Mouse (Mus musculus): ENCODE measurements at regions not wholly inside any gene's neighbourhood (a gene's known extent, or its start where the extent isn't known, plus 50 kb on each side); places are given as distances from the start of the nearest gene placed in this dataset.
A peak's percentile ranks its signal among the peaks of the same experiment; 100 is the strongest.

DNA sequence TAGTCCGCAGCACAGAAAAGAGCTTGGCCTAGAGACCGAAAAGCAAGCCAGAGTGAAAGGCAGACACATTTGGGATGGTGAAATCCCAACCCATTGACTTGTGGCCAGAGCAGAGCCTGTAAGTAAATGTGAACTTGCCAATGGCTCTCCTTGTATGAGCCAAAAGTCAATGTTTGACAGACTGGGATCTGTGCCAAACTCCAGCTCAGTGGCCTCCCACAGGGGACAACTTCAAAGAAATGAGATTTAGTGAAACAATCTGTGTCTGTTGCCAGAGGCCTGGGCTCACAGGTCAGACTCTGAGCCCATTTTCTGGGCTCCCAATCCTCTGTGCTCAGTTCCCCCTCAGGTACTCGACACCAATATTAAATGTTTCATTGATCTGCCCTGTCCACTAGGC lies 274.9 kb downstream of the Gm11361 start:
- DNase-seq (ENCODE audit: inconsistent age in 2 of 2, low spot score in 1 of 2), result peak; percentile 76 to 95

GRCm38 (mm10) chr13:28531534-28531999 lies 274.2 kb downstream of the Gm11361 start:
- DNase-seq (ENCODE audit: inconsistent age in 2 of 2, low spot score in 1 of 2), result peak; percentile 30 to 62

DNA sequence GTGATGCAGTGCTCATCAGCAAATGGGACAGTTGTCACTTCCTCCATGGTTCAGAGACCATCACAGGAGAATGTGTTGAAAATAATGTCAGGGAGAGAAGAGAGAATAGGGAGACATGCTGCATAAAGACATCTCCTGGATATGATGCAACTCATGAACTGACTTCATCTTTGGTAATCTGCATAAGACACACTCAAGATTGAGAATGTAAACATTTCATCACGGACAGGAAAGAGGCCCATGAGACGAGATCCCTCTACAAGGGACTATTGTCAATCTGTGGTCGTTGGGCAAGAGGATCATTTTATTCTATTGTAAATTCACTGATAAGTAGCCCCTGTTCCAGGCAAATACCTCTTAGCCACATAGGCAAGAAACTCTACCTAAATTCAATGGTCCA lies 273.6 kb downstream of the Gm11361 start:
- DNase-seq (ENCODE audit: inconsistent age in 2 of 2, low spot score in 1 of 2), result no peak

GRCm38 (mm10) chr13:28528898-28529511 lies 271.7 kb downstream of the Gm11361 start:
- peak in 1 of 2 experiments; percentile 57 for DNase-seq (ENCODE audit: inconsistent age in 2 of 2, low spot score in 1 of 2)

DNA sequence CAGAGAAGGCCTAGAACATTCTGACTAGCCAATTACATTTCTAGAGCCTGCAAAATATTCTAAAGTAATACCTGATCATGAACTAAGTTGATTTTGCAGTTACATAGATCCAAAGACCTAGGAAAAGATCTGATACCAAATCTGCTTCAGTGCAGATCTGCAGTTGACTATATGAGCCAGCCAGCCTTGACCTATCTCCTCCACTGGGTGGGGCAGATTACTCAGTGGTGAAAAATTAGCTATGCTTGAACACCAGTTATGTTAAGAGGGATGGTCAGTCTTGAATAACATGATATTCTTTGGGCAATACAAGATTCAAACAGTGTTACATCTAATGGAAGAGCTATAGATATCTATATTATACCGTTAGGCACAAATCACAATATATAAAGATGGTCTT lies 269.0 kb downstream of the Gm11361 start:
- DNase-seq (ENCODE audit: inconsistent age in 2 of 2, low spot score in 1 of 2), result peak in 1 of 2 experiments; percentile 71

DNA sequence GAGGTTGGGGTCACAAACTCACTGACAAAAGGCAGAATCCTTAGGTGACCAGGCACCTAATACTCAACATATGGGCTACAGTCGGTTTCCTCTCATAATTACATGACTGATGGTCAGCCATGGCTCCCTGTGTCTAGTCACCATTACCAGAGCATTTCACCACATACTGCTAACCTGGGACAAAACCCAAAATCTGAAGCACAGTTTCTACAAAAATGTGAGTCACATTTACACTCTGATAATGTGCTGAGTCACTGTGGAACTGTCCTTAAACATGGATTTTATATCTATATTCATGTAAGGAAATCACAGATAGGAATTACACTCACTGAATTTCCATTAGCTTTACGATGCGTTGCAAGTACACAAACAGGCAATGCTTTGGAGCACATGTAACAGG lies 267.1 kb downstream of the Gm11361 start:
- peak in 1 of 2 experiments; percentile 55 for DNase-seq (ENCODE audit: inconsistent age in 2 of 2, low spot score in 1 of 2)

GRCm38 (mm10) chr13:28520127-28520482 lies 262.8 kb downstream of the Gm11361 start:
- DNase-seq (ENCODE audit: inconsistent age in 2 of 2, low spot score in 1 of 2), result no peak

GRCm38 (mm10) chr13:28519383-28520126 lies 262.2 kb downstream of the Gm11361 start:
- peak; percentile 23 to 67 for DNase-seq (ENCODE audit: inconsistent age in 2 of 2, low spot score in 1 of 2)

- no peak for DNase-seq (ENCODE audit: inconsistent age in 2 of 2, low spot score in 1 of 2)
These were observed 259.8 kb downstream of the Gm11361 start for GRCm38 (mm10) chr13:28517161-28517560.

DNA sequence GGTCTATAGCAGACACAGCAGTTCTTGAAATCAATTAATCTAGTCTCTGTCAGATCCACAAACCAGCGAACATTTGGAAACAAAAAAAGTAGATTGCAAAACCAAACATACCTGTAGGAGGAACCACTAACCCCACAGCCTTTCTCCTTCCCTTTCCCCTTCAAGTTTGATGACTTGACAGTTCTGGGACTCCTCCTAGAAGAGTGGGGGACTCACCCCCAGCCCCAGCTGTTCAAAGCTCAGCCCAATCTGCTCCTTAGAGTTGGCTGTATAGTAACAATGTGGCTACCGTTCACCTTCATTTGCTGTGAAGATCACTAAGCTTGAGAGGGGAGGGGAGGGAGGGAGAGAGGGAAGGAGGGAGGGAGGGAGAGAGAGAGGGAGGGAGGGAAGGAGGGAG lies 259.3 kb downstream of the Gm11361 start:
- no peak for DNase-seq (ENCODE audit: inconsistent age in 2 of 2, low spot score in 1 of 2)

DNA sequence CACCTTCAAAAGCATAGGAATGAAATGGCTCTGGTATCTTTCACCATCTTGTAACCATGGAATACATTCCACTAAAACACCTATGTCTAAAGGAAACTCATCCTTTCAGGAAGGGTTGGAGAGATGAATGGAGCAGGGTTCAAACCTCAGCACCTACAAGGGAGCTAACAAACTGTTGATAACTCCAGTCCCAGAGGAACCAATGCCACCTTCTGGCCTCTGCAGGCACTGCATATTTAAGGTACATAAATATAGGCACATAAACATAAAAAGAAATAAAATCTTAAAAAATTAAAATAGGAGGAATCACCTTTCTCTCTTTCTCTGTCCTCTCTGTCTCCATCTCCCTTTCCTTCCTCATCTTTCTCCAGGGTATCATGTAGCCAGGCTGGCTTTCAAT lies 256.9 kb downstream of the Gm11361 start:
- DNase-seq (ENCODE audit: inconsistent age in 2 of 2, low spot score in 1 of 2), result no peak

DNA sequence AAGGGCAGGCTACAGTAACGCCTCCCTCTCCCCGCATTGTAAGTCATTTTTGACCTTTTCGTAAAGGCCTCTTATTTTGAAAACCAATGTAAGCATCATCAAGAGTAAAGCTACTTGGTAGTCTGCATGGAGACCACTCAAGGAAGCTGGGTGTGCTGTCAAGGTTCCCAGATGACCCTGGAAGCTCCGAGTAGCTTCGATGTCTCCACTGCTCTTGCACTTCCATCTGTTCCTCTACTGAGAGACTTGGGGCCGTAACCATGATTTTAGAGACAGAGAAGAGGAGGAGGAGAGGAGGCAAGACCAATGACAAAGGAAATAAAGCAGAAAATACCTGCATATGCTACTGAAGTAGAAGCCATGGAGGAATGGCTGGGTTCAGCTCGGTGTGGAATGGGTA lies 256.0 kb downstream of the Gm11361 start:
- no peak for DNase-seq (ENCODE audit: inconsistent age in 2 of 2, low spot score in 1 of 2)

DNA sequence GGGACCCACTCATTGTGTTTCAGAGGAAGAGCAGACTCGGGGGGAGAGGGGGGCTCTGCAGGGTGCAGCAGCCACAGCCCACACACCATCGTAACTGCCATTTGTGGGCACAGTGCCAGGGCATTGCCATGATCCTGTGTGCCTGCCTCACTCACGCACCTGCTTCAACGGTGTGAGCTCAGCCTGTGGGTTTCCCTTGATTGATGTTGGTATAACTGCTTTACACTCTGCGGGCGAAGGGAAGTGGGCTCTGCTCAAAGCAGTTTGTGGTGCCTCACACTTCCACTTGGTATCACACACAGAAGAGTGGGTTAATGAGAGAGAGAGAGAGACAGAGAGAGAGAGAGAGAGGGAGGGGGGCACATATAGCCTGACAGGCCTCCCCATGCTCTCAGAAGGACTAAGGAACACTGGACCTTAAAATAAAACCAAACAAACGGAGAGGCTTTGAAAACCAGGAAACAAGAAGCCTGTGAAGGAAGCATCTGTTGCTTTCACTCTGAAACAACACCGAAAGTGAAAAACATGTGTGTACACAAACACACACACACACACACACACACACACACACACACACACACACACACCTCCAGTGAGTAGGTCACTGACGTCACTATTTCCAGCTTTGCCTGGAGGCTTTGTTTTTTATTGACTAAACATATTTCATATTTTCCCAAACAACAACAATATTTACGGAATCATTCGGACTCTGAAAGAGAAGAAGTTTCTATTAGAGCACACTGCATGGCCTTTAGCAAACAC lies 255.4 kb downstream of the Gm11361 start:
- DNase-seq (ENCODE audit: inconsistent age in 2 of 2, low spot score in 1 of 2), result no peak

DNA sequence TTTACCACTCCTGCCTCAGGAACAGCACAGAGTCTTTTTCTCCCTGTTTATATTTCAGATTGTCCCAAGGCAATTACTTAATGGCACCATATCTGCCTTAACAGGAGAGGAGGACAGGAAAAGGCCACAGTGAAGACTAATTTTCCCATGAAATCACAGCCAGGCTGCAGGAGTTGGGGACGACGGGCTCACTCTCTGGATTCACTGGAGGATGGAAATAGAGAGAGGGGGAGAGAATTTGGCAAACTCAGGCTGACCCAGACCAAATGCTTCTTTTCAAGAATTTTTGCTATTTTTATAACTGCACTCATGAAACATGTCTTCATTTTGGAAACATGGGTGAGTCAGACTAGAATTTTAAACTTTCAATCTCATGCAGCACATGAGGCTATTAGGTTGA lies 250.9 kb downstream of the Gm11361 start:
- no peak for DNase-seq (ENCODE audit: inconsistent age in 2 of 2, low spot score in 1 of 2)

DNA sequence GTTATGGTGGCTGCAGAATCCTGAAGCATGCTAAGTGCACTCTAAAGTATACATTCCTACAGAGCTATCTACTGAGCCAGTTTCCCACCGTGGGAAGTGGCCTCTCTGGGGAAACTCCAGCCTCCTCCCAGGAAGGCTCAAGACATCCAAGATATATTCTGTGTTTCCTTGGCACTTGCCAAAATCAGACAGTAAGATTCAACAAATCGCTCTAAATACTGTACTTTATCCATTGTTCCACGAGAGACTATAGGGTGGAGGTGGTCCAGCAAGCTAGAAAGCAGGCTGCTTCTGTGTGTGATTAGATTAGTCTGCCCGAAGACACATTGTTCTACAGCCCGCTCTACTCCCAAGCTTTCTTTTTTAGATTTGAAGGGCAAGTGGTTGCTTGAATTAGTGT lies 250.5 kb downstream of the Gm11361 start:
- no peak for DNase-seq (ENCODE audit: inconsistent age in 2 of 2, low spot score in 1 of 2)

DNA sequence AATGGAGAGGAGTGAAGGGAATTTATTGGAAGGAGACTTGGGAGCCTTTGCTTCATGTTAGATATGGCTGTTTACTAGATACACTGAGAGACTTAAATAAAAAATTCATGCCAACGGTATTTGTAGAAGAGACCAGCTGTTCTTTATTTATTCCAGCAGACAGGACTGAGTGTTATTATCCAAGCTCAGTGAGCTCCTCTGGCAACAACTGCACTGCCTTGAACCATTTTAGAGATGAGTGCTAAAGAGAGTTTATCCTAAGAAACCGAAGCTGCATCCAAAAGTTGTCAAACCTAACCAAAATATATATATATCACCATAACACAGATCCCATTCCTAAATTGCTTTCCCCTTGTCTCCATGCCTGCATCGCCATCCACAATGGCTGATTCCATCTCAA lies 247.0 kb downstream of the Gm11361 start:
- DNase-seq (ENCODE audit: inconsistent age in 2 of 2, low spot score in 1 of 2), result no peak

- peak; percentile 32 to 61 for DNase-seq (ENCODE audit: inconsistent age in 2 of 2, low spot score in 1 of 2)
These were observed 244.8 kb downstream of the Gm11361 start for GRCm38 (mm10) chr13:28502171-28502570.

DNA sequence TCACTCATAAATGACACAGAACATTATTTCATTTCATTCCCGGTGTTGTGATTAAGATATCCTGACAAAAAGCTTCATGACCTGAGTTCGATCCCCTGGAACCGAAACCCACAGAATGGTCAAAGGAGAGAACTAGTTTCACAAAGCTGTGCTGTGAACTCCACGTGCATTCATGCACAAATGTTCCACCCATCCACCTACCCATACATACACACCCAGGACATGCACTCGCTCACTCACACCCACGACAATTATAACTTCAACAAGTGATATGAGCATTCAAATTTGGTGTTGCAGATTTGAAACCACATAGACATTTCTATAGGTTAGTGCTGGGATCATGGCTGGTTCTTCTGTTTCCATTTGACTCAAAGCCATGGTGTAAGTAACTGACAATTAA lies 243.4 kb downstream of the Gm11361 start:
- no peak for DNase-seq (ENCODE audit: inconsistent age in 2 of 2, low spot score in 1 of 2)

DNA sequence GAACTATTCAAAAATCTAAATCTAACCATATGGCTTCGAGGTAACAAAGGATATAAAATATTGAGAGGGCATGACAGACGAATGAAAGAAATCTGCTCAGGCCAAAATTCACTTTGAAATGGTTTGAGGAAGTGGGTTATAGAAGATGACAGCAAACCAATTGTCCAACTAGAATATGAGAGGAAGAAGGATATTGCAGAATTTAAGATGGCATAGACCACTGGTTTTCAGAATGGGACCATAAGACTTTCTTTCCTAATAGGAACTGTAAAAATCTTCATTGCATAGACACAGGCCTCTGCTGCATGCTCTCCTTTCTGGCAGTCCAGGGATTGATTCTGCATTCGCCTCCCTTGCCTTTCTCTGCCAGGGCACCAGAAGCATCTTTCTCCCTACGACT lies 240.2 kb downstream of the Gm11361 start:
- DNase-seq (ENCODE audit: inconsistent age in 2 of 2, low spot score in 1 of 2), result no peak

DNA sequence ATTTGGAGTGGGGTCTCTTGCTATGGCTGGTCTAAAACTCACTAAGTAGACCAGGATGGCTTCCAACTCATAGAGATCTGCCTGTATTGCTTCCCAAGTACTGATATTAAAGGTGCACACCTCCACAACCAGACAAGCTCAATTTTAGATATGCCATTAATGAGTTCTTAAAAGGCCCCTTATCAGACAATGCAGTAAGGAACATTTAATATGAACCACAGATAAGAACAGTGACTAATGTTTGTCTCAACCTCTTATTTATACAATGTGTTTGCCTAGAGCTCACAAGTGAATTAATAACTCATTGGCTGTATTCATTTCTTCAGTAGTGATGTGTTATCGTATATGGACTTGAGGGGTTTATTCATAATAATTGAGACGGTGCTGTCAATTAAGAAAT lies 234.7 kb downstream of the Gm11361 start:
- DNase-seq (ENCODE audit: inconsistent age in 2 of 2, low spot score in 1 of 2), result no peak

- no peak for DNase-seq (ENCODE audit: inconsistent age in 2 of 2, low spot score in 1 of 2)
These were observed 226.4 kb downstream of the Gm11361 start for GRCm38 (mm10) chr13:28483727-28484126.
